Mouse (Mus musculus): ENCODE results near the gene Litaf.

DNA sequence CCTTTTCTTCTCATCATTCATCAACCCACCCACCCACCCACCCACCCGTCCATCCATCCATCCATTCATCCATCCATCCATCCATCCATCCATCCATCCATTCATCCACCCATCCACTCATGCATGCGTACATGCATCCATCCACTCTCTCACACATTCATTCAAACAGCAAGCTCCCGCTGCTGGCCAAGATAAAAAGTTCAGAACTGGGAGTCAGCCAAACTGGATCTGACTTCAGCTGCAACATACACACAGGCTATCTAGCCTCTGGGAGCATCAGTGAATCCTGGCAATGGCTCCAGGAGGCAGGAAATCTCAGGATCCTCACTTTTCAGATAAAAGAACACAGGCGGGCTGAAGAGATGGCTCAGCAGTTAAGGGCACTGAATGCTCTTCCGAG, 42.3 kb downstream of the Litaf start:
- TF ChIP-seq CTCF (IDR thresholded peaks at IDR 0.05; ENCODE audit: low read depth) (peak; percentile 52), EP300 (optimal IDR thresholded peaks at IDR 0.05) (no peak)

Measured in stomach, postnatal 0 days (tissue).